Mouse (Mus musculus) Patski (cell line): ENCODE results near the gene Ptpn18. TPM values are rescaled to one million over a fixed set of nuclear protein-coding genes. Genes with fewer than 3 reads are reported as not detected.
"Not testable (repeated sequence)": the region's sequence is repeated elsewhere in the genome, so short reads cannot be mapped to it uniquely, and the experiment has no call there.

Experiments used
- ATAC-seq: fragments of 100-300 bp; one replicate; pipeline ENCODE4 v1.8.0; 2021
- CTCF ChIA-PET: fragments of 350-600 bp; sonication (Branson Sonifier 250); formaldehyde crosslinking; loops from one replicate; lab custom pipeline; 2022; ENCODE audit warnings: inconsistent platforms; lab: Charles Lee
- POLR2A ChIA-PET: fragments of 350-600 bp; sonication (Branson Sonifier 250); formaldehyde crosslinking; loops from one replicate; lab custom pipeline; 2022; ENCODE audit warnings: antibody characterized with exemption, inconsistent platforms; lab: Charles Lee
- DNase-seq: peaks from one replicate; pipeline ENCODE4 v3.0.0-alpha.2; 2011; ENCODE audit warnings: low read depth, low spot score
- H3K27me3 ChIP-seq: fragments of 371-371 bp; one replicate; pipeline ENCODE4 v1.5.1; 2021
- CTCF ChIP-seq: fragments of 100-300 bp; IDR thresholded peaks from one replicate; pipeline ENCODE4 v1.5.1; 2021
- in situ Hi-C: fragments of 300-500 bp; cut with MboI; formaldehyde crosslinking; loops from 3 replicates; pipeline ENCODE4 v1.11.1; 2018; ENCODE audit warnings: low pct_unique_long_range_greater_than_20kb, mixed read lengths
- polyA plus RNA-seq: library from polyadenylated mRNA; unstranded; gene quantifications from one replicate; pipeline ENCODE4 v1.2.3, GENCODE M21; 2021

The Ptpn18 gene
- polyA plus RNA-seq, 1 experiment from 2014 or later = 1.5 TPM

DNA sequence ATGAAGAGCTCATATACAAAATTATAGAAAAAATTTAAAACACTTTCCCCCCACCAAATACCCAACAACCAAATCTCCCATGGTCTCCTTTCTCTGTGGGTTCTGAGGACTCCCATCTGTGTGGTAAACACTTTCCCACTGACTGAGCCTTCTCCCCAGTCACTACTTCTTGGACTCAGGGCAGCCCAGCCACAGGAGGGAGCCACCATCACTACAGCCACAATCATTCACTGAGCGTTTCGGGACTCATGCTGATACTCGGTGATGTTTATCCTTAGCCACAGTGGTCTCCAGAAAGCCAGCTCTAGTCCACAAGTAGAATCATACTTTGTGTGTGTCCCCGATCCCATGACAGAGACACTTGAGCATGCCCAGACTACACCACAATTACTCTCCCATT is 53.5 kb downstream of the Ptpn18 start:
- H3K27me3 ChIP-seq = peaks cover 3% of the 10 kb centered on the region
- no peak for DNase-seq
- ChIA-PET POLR2A (no interaction called here), CTCF (no interaction called here)
- in situ Hi-C loops = no loop called here
- no peak for ATAC-seq
- TF ChIP-seq CTCF = no peak

GRCm38 (mm10) chr1:34516595-34516994 is 57.0 kb downstream of the Ptpn18 start:
- ChIA-PET POLR2A (no interaction called here), CTCF (no interaction called here)
- no peak for TF ChIP-seq CTCF
- in situ Hi-C loops = no loop called here
- no peak for DNase-seq
- ATAC-seq = no peak
- peaks cover 3% of the 10 kb centered on the region for H3K27me3 ChIP-seq

GRCm38 (mm10) chr1:34517297-34517696 is 57.7 kb downstream of the Ptpn18 start:
- ATAC-seq, H3K27me3 ChIP-seq, POLR2A ChIA-PET, in situ Hi-C loops, CTCF ChIA-PET, DNase-seq: not testable (repeated sequence)

DNA sequence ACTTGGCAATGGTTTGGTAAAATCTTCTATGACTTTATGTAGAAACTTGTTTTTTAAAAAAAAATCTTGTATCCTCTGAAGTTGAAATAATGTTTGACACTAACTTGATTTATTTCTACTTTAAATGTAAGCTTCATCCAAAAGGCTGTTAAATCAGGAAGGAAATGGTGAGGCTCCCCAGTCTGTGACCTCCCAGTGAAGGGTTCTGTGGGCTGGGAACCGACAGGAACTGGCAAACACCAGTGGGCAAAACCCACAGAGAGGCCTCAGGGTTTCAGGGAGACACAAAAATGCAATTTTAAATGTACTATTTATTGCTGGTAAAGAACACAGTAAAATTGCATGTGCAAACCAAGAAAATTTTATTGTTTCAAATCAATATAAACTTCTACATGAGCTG is 58.2 kb downstream of the Ptpn18 start:
- POLR2A ChIA-PET, ATAC-seq, in situ Hi-C loops, H3K27me3 ChIP-seq, CTCF ChIA-PET, DNase-seq: not testable (repeated sequence)

DNA sequence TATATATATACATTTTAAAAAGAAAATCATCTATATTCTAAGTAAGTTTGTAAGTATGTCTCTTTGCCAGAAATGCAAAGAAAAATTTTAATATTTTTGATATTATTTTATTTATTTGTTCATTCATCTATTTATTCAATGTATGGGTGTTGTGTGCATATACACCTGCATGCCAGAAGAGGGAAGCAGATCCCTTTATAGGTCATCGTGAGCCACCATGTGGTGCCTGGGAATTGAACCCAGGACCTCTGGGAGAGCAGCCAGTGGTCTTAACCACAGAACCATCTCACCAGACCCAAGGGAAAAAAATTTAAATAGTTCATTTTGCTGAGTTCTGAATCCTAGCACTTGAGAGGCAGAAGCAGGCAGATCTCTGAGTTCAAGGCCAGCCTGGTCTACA is 58.7 kb downstream of the Ptpn18 start:
- ChIA-PET CTCF (no interaction called here), POLR2A (no interaction called here)
- in situ Hi-C loops = no loop called here
- ATAC-seq = no peak
- peaks cover 3% of the 10 kb centered on the region for H3K27me3 ChIP-seq
- TF ChIP-seq CTCF = peak; percentile 9
- DNase-seq = no peak

GRCm38 (mm10) chr1:34522205-34522849 is 62.8 kb downstream of the Ptpn18 start:
- in situ Hi-C loops = no loop called here
- ChIA-PET POLR2A (no interaction called here), CTCF (no interaction called here)
- no peak for DNase-seq
- no peak for ATAC-seq
- peaks cover 8% of the 10 kb centered on the region for H3K27me3 ChIP-seq
- TF ChIP-seq CTCF = no peak

GRCm38 (mm10) chr1:34522850-34523244 is 63.3 kb downstream of the Ptpn18 start:
- DNase-seq (no peak), ATAC-seq (no peak)
- peaks cover 11% of the 10 kb centered on the region for H3K27me3 ChIP-seq
- in situ Hi-C loops = no loop called here
- TF ChIP-seq CTCF = no peak
- POLR2A ChIA-PET = no interaction called here
- CTCF ChIA-PET = no interaction called here

- DNase-seq = no peak
- ATAC-seq = no peak
- in situ Hi-C loops = no loop called here
- CTCF ChIA-PET = no interaction called here
- POLR2A ChIA-PET = no interaction called here
- TF ChIP-seq CTCF = no peak
- peaks cover 15% of the 10 kb centered on the region for H3K27me3 ChIP-seq
Measured at GRCm38 (mm10) chr1:34523647-34524046, 64.1 kb downstream of the Ptpn18 start.

Other genes starting within 250 kb of the Ptpn18 start
- 14.6 TPM for gene Ccdc115, start 20.1 kb upstream of the Ptpn18 start, polyA plus RNA-seq
- 77.3 TPM for gene Imp4, start 19.9 kb upstream of the Ptpn18 start, polyA plus RNA-seq
- gene Prss39, start 38.6 kb downstream of the Ptpn18 start, polyA plus RNA-seq = not detected
- not detected for gene Cfc1, start 75.9 kb downstream of the Ptpn18 start, polyA plus RNA-seq
- gene Prss40, start 101.2 kb downstream of the Ptpn18 start, polyA plus RNA-seq = not detected
- gene Amer3, start 119.9 kb downstream of the Ptpn18 start, polyA plus RNA-seq = not detected